Mouse (Mus musculus): ENCODE measurements around the gene Ccdc92b. TPM values are rescaled to one million over a fixed set of nuclear protein-coding genes. Genes with fewer than 3 reads are reported as not detected.

Ccdc92b gene
- polyA plus RNA-seq, 1 experiment from 2014 or later: 0.10 TPM

Other genes starting within 250 kb of the Ccdc92b start
- gene Rap1gap2, start 8.7 kb upstream of the Ccdc92b start, polyA plus RNA-seq (2015; fragmentation: Nextera tagmentation; extraction: Ambion mirVana): 3.5 and 3.8 TPM in 2 replicates
- gene Cluh, start 29.9 kb downstream of the Ccdc92b start, polyA plus RNA-seq (2015; fragmentation: Nextera tagmentation; extraction: Ambion mirVana): 11.3 and 11.5 TPM in 2 replicates
- 91.7 and 110 TPM in 2 replicates for gene Pafah1b1, start 105.1 kb downstream of the Ccdc92b start, polyA plus RNA-seq (2015; fragmentation: Nextera tagmentation; extraction: Ambion mirVana)
- gene Mettl16, start 151.2 kb downstream of the Ccdc92b start, polyA plus RNA-seq (2015; fragmentation: Nextera tagmentation; extraction: Ambion mirVana): 30.3 and 34.3 TPM in 2 replicates
- 4.9 and 5.8 TPM in 2 replicates for gene Mnt, start 211.3 kb downstream of the Ccdc92b start, polyA plus RNA-seq (2015; fragmentation: Nextera tagmentation; extraction: Ambion mirVana)